Mouse (Mus musculus) cortical plate, adult 2 months (tissue): ENCODE results near the gene Rims1.

Source experiments
- CTCF ChIP-seq: fragments of 200-500 bp; IDR thresholded peaks from 2 replicates; pipeline ENCODE4 v1.5.1; 2011; ENCODE audit warnings: mild to moderate bottlenecking, control low read depth, low read length; ENCODE audit not compliant: insufficient read depth; ENCODE audit errors: extremely low read depth
- POLR2A ChIP-seq: fragments of 200-500 bp; IDR thresholded peaks from 2 replicates; pipeline ENCODE4 v1.6.1; 2011; ENCODE audit warnings: mild to moderate bottlenecking, low read length, control low read depth; ENCODE audit not compliant: insufficient read depth; ENCODE audit errors: extremely low read depth

- TF ChIP-seq POLR2A, result no peak
- no peak for TF ChIP-seq CTCF
Measured at GRCm38 (mm10) chr1:22535049-22535448, 270.7 kb downstream of the Rims1 start.
